Mouse (Mus musculus) kidney, adult 11 months (tissue): ENCODE measurements around the gene Pde11a.

Experiments used
- DNase-seq: peaks from one replicate; pipeline ENCODE4 v3.0.0; 2022

Pde11a gene

DNA sequence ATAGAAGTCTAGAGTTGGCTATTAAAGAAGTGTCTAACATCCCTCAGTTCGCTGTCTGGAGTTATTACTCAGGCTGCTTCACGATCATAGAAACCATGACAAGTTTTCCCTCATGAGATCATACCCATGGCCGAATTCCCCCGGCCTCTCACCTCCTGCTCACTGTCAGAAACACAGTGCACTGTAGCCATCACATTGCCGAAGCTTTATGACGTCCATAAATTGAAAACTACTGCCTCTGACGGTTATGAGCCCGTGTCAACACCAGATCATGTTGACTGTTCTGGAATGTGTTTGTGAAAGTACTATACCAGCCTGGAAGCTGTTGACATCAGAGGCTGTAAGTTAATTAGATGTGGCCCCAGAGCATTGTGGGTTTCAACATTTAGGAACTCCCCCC, 387.9 kb downstream of the Pde11a start:
- DNase-seq = no peak
